Mouse (Mus musculus) embryonic facial prominence, embryonic 12.5 days (tissue): ENCODE results near the gene Gdf9. TPM values are rescaled to one million over a fixed set of nuclear protein-coding genes. Genes with fewer than 3 reads are reported as not detected.

Experiments
- ATAC-seq: fragments of 200-750 bp; cut with Nextera tagmentation; 2 replicates; pipeline ENCODE4 v1.8.0; 2017; ENCODE audit not compliant: insufficient number of reproducible peaks, insufficient read depth, low FRiP score, low TSS enrichment
- H3K27ac ChIP-seq: fragments of 300-500 bp; sonication (generic); 2 replicates; pipeline ENCODE4 v1.5.1; 2016; ENCODE audit warnings: mild to moderate bottlenecking
- H3K27me3 ChIP-seq: fragments of 300-500 bp; sonication (generic); 2 replicates; pipeline ENCODE4 v1.6.1; 2016; ENCODE audit warnings: mild to moderate bottlenecking, moderate library complexity
- H3K36me3 ChIP-seq: fragments of 300-500 bp; sonication (generic); 2 replicates; pipeline ENCODE4 v1.6.1; 2016; ENCODE audit warnings: mild to moderate bottlenecking
- H3K4me1 ChIP-seq: fragments of 300-500 bp; sonication (generic); 2 replicates; pipeline ENCODE4 v1.6.1; 2016
- H3K4me2 ChIP-seq: fragments of 300-500 bp; sonication (generic); replicated peaks from 2 replicates; pipeline ENCODE4 v1.6.1; 2016; ENCODE audit warnings: mild to moderate bottlenecking, moderate library complexity
- H3K4me3 ChIP-seq: fragments of 300-500 bp; sonication (generic); 2 replicates; pipeline ENCODE4 v1.5.1; 2016; ENCODE audit warnings: mild to moderate bottlenecking
- H3K9ac ChIP-seq: fragments of 300-500 bp; sonication (generic); 2 replicates; pipeline ENCODE4 v1.6.1; 2016; ENCODE audit warnings: mild to moderate bottlenecking, moderate library complexity
- H3K9me3 ChIP-seq: fragments of 300-500 bp; sonication (generic); 2 replicates; pipeline ENCODE4 v1.6.1; 2016; ENCODE audit warnings: mild to moderate bottlenecking, moderate library complexity
- WGBS: fragments of 180-500 bp; shearing (Covaris S2); methylation state at CpG from one replicate; pipeline ENCODE4 v1.1.7; 2016; 5-methylcytosine and 5-hydroxymethylcytosine counted together
- polyA plus RNA-seq: library from polyadenylated mRNA; unstranded; fragments of >200 nt; fragmentation: Nextera tagmentation; extraction: Ambion mirVana; gene quantifications from 2 replicates; pipeline ENCODE4 v1.2.1, GENCODE M21; 2016

Gene Gdf9
- polyA plus RNA-seq, 1 experiment from 2014 or later = 1.8 TPM

GRCm38 (mm10) chr11:53463551-53464424, 33.0 kb downstream of the Gdf9 start:
- H3K27ac ChIP-seq = no peak overlapping the region
- peak overlapping the region; percentile 50; the same call in 1 of the 2 replicates for H3K9ac ChIP-seq
- 6% methylated on average over 55 of the region's 55 CpGs for WGBS
- H3K36me3 ChIP-seq = no peaks in the 10 kb centered on the region
- no peaks in the 10 kb centered on the region for H3K9me3 ChIP-seq
- peak overlapping the region; percentile 41 for H3K4me3 ChIP-seq
- H3K27me3 ChIP-seq = peaks cover 70% of the 10 kb centered on the region
- H3K4me2 ChIP-seq = peak overlapping the region; percentile 79
- ATAC-seq = no peak
- H3K4me1 ChIP-seq = peaks cover 15% of the 10 kb centered on the region

GRCm38 (mm10) chr11:53466231-53466971, 35.6 kb downstream of the Gdf9 start:
- H3K4me3 ChIP-seq = peak overlapping the region; percentile 27
- H3K9me3 ChIP-seq = no peaks in the 10 kb centered on the region
- ATAC-seq = 0 out of 2 replicates have a peak, but pooled peaks have one; percentile 8
- 6% methylated on average over 40 of the region's 40 CpGs for WGBS
- H3K9ac ChIP-seq = peak overlapping the region; percentile 30; the same call in 1 of the 2 replicates
- no peaks in the 10 kb centered on the region for H3K36me3 ChIP-seq
- H3K4me2 ChIP-seq = peak overlapping the region; percentile 42
- no peak overlapping the region for H3K27ac ChIP-seq
- H3K27me3 ChIP-seq = peaks cover 86% of the 10 kb centered on the region
- peaks cover 28% of the 10 kb centered on the region for H3K4me1 ChIP-seq

- H3K27me3 ChIP-seq = peaks cover 64% of the 10 kb centered on the region
- no peaks in the 10 kb centered on the region for H3K36me3 ChIP-seq
- no peak overlapping the region for H3K27ac ChIP-seq
- WGBS = 16% methylated on average over 16 of the region's 16 CpGs
- H3K4me1 ChIP-seq = peaks cover 17% of the 10 kb centered on the region
- peak overlapping the region; percentile 48 for H3K4me2 ChIP-seq
- no peaks in the 10 kb centered on the region for H3K9me3 ChIP-seq
- ATAC-seq = no peak
- H3K4me3 ChIP-seq = no peak overlapping the region
- H3K9ac ChIP-seq = no peak overlapping the region
Measured at GRCm38 (mm10) chr11:53469294-53469967, 38.6 kb downstream of the Gdf9 start.

- Histone ChIP-seq H3K36me3 (no peaks in the 10 kb centered on the region), H3K4me3 (0 out of 2 replicates have a peak within 1 kb of the TSS, but pooled peaks have one; percentile 6), H3K4me2 (peak within 1 kb of the TSS; percentile 48), H3K27me3 (peaks cover 63% of the 10 kb centered on the region), H3K9ac (0 out of 2 replicates have a peak within 1 kb of the TSS, but pooled peaks have one; percentile 33), H3K4me1 (peaks cover 17% of the 10 kb centered on the region), H3K27ac (peak within 1 kb of the TSS; percentile 69), H3K9me3 (no peaks in the 10 kb centered on the region)
- peak; percentile 70; the same call in 1 of the 2 replicates for ATAC-seq
- WGBS = 4% methylated on average over 29 of the region's 29 CpGs
Measured at GRCm38 (mm10) chr11:53469968-53470695, 39.3 kb downstream of the Gdf9 start, which contains the start of gene Gm9837. TSS of gene Gm9837 (minus strand) at chr11:53470479.

GRCm38 (mm10) chr11:53472709-53473108, 41.9 kb downstream of the Gdf9 start:
- no peaks in the 10 kb centered on the region for H3K9me3 ChIP-seq
- H3K36me3 ChIP-seq = no peaks in the 10 kb centered on the region
- no peak overlapping the region for H3K4me3 ChIP-seq
- no peak for ATAC-seq
- H3K4me2 ChIP-seq = no peak overlapping the region
- H3K27me3 ChIP-seq = peaks cover 57% of the 10 kb centered on the region
- WGBS = 75% methylated on average over 3 of the region's 3 CpGs
- no peak overlapping the region for H3K9ac ChIP-seq
- peaks cover 20% of the 10 kb centered on the region for H3K4me1 ChIP-seq
- no peak overlapping the region for H3K27ac ChIP-seq

GRCm38 (mm10) chr11:53475620-53476019, 44.8 kb downstream of the Gdf9 start:
- Histone ChIP-seq H3K27me3 (peaks cover 69% of the 10 kb centered on the region), H3K4me1 (peaks cover 31% of the 10 kb centered on the region), H3K9me3 (no peaks in the 10 kb centered on the region), H3K36me3 (no peaks in the 10 kb centered on the region), H3K4me2 (0 out of 2 replicates have a peak overlapping the region, but pooled peaks have one; percentile 7), H3K4me3 (no peak overlapping the region), H3K9ac (no peak overlapping the region), H3K27ac (no peak overlapping the region)
- no peak for ATAC-seq
- WGBS = 21% methylated on average over 8 of the region's 8 CpGs

GRCm38 (mm10) chr11:53477833-53478232, 47.0 kb downstream of the Gdf9 start:
- peaks cover 75% of the 10 kb centered on the region for H3K27me3 ChIP-seq
- H3K9ac ChIP-seq = no peak overlapping the region
- ATAC-seq = no peak
- H3K36me3 ChIP-seq = no peaks in the 10 kb centered on the region
- no peak overlapping the region for H3K4me2 ChIP-seq
- 19% methylated on average over 7 of the region's 7 CpGs for WGBS
- H3K9me3 ChIP-seq = no peaks in the 10 kb centered on the region
- H3K4me1 ChIP-seq = peaks cover 24% of the 10 kb centered on the region
- H3K27ac ChIP-seq = no peak overlapping the region
- no peak overlapping the region for H3K4me3 ChIP-seq

GRCm38 (mm10) chr11:53478383-53479170, 47.8 kb downstream of the Gdf9 start:
- Histone ChIP-seq H3K4me3 (peak overlapping the region; percentile 45), H3K27ac (no peak overlapping the region), H3K27me3 (peaks cover 75% of the 10 kb centered on the region), H3K4me2 (peak overlapping the region; percentile 76), H3K4me1 (peaks cover 24% of the 10 kb centered on the region), H3K9me3 (no peaks in the 10 kb centered on the region), H3K36me3 (no peaks in the 10 kb centered on the region), H3K9ac (peak overlapping the region; percentile 38; the same call in 1 of the 2 replicates)
- WGBS = 5% methylated on average over 79 of the region's 79 CpGs
- ATAC-seq = no peak

GRCm38 (mm10) chr11:53479171-53479782, 48.5 kb downstream of the Gdf9 start:
- H3K9ac ChIP-seq = peak overlapping the region; percentile 38; the same call in 1 of the 2 replicates
- H3K4me2 ChIP-seq = peak overlapping the region; percentile 76
- ATAC-seq = 0 out of 2 replicates have a peak, but pooled peaks have one; percentile 32
- H3K9me3 ChIP-seq = no peaks in the 10 kb centered on the region
- under 1% methylated on average over 56 of the region's 62 CpGs for WGBS
- no peaks in the 10 kb centered on the region for H3K36me3 ChIP-seq
- peak overlapping the region; percentile 45 for H3K4me3 ChIP-seq
- H3K27ac ChIP-seq = no peak overlapping the region
- H3K27me3 ChIP-seq = peaks cover 69% of the 10 kb centered on the region
- peaks cover 24% of the 10 kb centered on the region for H3K4me1 ChIP-seq
